Mouse (Mus musculus) right cerebral cortex, adult 2 months (tissue): ENCODE results near the gene Cep57l1.
"Not testable (repeated sequence)": the region's sequence is repeated elsewhere in the genome, so short reads cannot be mapped to it uniquely, and the experiment has no call there.

ENCODE experiments used
- DNase-seq, 2 experiments: peaks; one replicate each; pipeline ENCODE4 v3.0.0; 2021 to 2022; ENCODE audit warnings: low spot score in 2 of 2

Cep57l1 gene

DNA sequence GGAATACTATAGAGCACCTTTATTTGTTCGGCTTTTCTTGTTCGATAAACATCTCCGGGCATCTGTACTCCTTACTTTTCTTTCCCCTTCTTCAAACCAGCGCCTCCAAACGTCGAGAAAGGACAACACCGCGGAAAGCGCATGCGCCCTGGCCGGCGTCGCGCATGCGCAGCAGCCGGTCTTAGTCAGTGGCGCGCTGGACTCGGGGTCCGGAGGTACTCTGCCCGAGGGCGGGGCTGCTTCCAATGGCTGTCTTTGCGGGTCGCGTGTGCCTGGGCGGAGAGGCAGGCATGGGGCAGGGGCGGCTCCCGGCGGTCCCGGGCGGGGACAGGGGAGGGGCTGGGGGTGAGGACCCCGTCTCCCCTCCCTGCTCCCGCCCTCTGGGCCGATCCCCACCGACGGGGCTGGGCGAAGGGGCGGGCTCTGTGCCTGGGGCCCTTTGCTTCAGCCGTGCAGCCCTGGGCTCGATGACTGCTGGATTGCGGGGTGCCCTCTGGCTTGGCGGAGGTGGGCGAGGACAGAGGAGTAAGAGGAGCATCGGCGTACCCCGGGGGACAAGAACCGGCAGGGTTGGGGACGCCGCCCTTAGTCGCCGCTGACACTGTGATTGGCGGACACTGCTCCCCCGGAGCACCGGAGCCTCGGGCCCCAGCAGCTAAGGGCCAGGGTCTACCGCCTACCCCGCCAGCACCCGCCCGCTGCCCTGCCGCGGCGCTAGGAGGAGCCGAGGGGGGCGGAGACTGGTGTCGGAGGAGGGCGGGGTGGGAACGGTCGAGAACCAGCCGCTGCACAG lies at the start of gene Cep57l1, which contains the start of gene Sesn1:
Cep57l1 (minus strand) TSS at position 101 of the 793 bp plus-strand sequence.
Sesn1 (plus strand) TSS at position 165 of the 793 bp plus-strand sequence.
- peak; percentile 90 to 91 for DNase-seq

DNA sequence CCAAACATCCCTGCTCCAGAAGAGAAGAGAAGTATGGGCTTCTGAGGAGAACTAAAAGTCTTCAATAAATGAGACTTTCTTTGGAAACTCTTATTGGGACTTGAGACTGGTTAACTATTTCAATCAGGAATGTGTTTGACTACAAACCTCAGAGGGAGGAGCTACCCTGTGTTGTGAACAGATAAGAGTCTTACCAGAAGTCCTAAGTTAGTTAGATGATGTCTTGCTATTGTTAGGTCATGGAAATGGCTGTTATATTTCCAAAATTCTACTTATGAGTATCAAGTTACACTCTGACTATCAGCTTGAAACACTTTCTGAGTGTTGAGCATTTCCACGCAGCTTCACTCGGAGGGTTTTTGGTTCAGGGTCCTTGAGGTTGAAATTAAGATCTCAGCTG lies 39.0 kb upstream of the Cep57l1 start:
- no peak for DNase-seq

DNA sequence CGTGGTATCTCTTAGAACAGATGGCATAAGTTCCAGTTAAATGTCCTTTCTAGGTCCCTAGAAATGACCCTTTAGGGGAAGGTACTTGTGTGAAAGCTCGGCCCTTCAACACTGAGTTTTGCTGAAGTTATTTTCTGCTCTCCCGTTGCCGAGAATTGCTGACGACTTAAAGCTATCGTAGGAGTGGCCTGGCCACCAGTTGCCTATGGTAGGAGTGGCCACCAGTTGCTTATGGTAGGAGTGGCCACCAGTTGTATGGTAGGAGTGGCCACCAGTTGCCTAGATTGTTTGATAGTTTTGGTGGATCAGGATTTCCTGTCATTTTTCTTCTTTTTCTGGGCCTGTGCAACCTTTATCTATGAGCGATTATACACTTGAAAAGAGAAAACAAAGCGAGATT lies 38.1 kb upstream of the Cep57l1 start:
- no peak for DNase-seq

DNA sequence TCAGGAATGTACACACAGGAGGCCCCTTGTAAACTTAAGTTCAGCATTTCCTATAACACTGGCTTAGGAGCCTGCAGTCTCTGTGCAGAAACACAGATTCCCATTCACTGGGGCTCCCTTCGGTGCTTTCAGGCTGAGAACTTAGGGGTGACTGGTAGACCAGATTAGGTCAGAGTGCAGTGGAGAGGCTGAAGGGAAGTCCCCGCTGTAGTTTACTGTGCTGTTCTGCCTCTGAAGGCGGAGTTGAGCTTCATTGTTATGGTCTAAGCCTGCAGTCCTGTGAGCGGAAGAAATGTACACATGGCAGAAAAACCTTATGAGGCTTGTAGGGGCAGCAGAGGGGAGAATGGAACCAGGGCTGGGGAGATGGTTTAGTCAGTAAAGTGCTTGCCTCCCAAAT lies 29.2 kb upstream of the Cep57l1 start:
- no peak for DNase-seq

DNA sequence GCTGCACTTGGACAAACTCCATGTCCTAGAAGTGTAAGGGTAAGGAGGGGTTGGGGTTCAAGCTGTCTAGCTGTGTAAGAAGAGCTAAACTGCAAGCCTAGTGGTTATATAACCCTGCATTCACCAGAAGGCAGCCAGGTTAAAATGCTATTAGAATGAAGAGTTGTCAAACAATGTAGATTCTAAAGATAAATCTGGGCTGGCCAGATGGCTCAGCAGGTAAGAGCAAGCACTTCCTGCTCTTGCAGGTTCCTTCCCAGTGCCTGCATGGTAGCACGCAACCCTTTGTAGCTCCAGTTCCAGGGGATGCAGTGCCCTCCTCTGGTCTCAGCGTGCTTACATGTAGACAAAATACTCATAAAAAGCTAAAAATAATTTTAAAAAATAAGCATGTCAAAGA lies 24.5 kb upstream of the Cep57l1 start:
- no peak for DNase-seq

DNA sequence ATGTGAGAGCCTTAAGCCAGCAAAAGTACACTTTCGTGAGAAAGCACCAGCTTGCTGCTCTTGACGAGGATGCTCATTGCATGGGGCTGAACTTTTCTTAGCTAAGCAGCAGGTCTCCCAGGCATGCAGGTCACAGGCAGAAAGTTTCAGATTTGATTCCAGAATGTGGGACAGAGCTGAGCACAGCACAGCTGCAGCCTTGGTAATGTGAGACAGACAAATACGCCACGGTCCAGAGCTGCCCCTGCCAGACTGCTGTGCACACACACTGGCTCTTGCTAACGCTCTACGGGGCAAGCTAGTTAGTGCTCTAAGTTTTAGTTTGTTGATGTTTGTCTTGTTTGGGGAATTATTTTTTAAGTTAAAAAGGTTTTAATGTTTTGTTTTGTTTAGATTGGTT lies 22.5 kb upstream of the Cep57l1 start:
- DNase-seq: no peak

DNA sequence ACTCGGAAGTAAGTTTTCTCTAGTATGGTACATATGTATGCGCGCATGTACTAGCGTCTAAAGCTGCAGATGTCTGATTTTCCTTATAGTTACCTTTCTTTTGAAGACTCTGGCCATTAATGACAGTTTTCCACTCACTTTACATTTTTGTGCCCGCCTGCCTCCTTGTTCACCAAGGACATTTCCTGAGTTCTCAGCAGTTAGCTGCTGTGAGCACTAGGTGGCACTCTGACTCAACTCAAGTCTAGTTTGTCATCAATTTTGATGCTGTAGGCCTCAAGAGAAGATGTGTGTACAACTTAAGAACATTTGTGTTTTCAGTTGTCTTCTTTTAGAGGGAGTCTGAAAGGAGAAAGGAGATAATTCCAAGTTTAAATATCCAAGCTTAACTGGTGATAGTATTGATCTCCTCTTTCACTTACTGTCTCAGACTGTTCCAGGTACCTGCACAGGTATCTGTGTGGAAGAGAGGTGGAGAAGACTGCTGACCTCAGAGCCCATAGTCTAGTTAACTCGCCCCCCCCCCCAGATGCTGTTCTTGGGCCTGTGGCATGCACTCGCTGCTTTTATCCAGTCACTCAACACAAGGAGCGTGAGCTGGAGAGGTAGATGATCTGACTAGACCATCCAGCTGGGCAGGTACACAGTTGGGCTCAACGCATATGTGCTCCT lies 21.3 kb upstream of the Cep57l1 start:
- DNase-seq: peak; percentile 80 to 84

DNA sequence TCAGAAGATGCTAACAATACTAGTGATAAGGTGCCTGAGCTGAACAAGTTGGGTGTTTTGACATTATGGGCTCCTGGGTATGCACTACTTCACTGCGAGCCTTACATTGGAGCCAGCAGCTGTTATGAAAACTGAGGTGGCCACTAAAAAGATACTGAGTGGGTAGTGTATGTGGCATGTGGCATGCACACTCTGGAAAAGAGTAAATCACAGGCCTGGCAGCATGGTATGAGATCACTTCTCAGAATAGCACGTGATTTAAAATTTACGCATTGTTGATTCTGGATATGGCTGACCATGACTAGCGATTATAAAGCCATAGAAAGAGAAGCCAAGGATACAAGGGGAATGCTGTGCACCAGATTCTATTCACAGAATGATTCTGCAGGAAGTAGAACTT lies 20.8 kb upstream of the Cep57l1 start:
- no peak for DNase-seq

DNA sequence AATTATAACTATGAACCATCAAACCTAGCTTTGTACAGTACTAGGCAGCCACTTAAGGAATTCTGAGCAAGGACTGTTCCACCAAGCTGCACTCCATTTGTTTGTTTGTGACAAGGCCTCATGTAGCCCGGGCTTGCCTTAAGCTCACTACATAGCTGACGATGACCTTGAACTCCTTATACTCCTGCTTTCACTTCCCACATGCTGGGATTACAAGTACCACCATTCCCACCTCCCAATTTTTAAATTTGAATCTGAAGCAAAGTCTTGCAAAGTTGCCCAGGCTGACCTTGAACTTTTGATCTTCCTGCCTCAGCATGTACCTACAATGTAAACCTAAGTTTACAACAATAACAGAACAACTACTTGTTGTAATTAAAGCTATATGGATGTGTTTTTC lies 20.3 kb upstream of the Cep57l1 start:
- DNase-seq: no peak

DNA sequence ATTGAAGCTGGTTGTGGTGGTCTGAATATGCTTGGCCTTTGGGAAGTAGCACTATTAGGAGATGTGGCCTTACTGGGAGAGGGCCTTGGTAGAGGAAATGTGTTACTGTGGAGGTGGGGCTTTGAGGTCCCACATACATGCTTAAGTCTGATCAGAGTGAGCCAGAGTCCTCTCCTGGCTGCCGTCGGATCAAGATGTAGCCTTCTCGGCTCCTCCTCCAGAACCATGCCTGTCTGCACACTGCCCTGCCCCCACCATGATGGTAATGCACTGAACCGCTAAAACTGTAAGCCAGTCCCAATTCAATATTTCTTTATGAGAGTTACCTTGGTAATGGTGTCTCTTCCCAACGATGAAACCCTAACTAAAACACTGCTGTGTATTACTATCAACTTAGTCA lies 19.5 kb upstream of the Cep57l1 start:
- DNase-seq: no peak

DNA sequence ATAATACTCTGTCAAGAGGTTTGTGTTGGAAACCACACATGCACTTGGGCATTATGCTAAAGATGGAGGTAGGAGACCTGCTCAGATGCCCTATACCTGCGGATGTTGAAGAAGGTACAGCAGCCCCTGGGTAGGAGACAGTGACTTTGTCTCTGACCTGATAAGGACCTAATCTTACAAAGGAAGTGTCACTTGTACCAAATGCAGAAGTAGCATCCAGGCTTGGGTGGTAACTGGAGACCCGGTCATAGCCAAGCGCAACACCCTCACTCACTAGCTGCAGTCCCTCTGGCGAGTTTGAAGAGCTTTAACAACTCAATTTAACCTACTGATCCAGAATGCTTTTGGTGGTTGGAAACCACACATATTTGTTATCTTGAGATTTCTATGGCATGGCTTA lies 18.1 kb upstream of the Cep57l1 start:
- no peak for DNase-seq

DNA sequence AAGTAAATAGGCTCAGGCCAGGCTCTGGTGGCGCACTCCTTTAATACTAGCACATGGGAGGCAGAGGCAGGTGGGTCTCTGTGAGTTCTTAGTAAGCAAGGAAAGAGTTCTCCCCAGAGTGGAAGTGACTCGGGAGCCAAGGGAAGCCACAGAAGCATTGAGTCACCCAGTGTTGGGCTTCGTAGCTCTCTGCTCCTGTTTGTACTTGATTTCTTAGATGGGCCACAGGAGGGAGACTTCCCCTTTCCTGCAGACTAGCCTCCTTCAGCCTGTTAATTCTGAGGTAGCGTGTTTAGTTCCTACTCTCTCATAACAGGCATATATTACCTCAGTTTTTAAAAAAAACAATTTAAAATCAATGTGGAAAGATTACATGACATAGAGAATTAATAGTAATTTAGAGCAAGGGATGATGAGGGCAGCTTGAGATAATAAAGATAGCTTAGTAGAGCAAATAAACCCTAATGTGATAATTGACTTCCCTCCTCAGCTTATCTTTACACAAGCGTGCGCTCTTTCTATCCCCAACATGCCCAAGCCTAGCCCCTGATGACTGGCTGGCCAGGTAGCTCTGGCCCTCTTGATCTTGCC lies 16.9 kb upstream of the Cep57l1 start:
- no peak for DNase-seq

DNA sequence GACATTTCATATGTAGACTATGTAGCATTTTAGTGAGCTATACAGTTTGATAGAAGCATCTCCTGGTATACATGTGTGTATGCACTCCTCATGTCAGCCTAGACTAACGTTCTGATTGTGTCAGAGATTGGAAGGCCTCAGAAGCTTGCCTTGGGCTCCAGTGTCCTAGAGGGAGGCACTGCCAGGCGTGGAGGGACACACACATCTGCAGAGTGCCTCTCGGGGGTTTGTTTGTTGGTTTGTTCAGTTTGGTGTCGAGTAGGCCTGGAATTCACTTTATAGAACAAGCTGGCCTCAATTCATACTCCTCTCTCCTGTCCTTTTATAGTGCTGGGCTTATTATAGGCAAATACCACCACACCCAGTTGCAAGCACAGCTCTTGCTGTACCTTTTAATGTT lies 16.3 kb upstream of the Cep57l1 start:
- DNase-seq: no peak

DNA sequence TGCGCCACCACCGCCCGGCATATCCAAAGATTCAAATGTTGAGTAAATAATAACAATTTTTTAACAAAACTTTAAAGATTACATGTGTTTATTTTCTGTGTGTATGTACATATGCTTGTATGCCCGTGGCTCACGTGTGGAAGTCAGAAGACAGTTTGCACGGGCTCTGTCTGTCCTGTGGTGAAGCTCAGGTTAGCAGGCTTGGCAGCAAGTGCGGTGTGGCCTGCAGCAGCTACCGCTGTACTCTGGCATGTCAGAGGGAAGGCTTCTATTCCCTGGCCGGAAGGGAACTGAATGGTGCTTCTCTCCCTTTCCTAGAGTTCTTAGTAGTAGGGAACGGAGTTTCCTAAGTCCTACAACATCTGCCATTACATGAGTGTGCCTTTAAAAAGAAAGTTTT lies 15.4 kb upstream of the Cep57l1 start:
- no peak for DNase-seq

DNA sequence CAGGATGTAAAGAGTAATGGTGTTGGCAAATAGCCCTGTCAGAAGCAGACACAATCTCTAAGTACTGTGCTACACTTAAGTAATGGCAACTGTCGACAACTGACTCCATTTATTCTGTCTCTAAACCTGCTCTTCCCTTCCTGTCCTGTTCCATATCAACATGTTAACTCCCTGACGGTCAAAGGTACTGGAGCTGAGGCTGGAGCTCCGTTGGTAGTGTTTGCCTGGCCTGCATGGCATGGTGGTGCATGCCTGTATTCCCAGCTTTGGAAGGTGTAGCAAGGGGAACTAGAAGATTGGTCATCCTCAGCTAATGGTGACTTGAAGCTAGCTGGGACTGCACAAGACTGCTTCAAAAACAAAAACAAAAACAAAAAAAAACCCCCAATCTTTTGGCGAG lies 14.2 kb upstream of the Cep57l1 start:
- no peak for DNase-seq

DNA sequence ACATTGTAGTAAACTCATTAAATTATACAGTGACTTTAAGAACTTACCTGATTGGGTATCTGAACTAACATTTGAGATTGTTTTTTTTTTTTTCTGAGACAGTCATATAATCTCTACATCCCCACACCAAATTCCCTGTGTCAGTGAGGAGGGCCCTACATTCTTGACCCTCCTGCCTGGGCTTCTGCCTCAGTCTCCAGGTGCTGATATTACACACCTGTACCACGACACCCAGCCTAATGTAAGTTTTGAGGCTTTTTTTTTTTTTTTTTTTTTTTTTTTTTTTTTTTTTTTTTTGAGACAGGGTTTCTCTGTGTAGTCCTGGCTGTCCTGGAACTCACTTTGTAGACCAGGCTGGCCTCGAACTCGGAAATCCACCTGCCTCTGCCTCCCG lies 13.6 kb upstream of the Cep57l1 start:
- not testable (repeated sequence) for DNase-seq

DNA sequence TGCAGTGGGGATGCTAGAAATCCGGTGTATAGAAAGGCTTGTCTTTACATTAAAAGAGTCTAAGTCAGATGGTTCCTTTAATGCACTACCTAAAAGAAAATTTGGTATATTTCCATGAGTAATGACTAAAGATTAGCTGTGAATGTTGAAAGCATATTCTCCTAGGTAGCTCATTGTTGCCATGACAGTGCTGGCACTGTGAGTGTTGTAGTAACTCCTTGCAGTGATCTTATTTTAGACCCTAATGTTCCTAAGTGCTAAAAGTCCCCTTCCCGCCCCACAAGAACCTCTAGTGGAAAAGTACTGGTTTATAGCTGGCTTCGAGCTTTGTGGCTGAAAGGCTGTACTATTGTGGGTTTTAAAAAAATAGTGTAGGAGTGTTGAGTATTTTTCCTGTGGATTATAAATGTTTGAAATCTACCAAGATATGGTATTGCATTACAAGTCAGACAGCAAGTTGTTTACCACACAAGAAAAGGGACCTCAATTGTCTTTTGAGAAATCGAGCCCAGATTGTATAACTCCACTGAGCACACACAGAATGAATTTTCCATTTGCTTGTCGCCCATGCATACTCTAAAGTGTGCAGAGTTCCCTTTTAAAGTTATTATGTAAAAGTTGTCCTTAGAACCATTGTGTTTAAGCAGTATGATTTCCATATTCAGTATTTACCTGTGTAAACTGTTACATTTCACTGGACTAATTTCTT lies 13.1 kb upstream of the Cep57l1 start:
- peak; percentile 49 to 59 for DNase-seq

DNA sequence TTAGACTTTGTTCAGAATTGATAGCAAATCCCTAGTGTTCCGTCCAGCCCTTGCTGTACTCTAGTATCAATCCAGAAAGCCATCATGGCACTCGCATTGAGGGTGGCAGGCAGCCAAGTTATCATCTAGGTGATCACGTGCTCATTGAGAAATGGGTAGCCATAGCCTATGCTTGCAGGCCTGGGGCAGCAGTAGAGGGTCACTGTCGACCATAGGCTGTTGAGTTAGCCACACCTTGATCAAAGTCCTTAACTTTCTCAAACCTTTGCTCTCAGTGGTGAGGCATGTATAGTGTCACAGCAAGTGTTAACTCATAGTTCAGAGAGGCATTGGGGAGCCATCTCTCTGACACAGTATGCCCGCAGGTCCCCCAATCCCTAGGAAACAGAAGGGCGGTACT lies 11.5 kb upstream of the Cep57l1 start:
- no peak for DNase-seq

DNA sequence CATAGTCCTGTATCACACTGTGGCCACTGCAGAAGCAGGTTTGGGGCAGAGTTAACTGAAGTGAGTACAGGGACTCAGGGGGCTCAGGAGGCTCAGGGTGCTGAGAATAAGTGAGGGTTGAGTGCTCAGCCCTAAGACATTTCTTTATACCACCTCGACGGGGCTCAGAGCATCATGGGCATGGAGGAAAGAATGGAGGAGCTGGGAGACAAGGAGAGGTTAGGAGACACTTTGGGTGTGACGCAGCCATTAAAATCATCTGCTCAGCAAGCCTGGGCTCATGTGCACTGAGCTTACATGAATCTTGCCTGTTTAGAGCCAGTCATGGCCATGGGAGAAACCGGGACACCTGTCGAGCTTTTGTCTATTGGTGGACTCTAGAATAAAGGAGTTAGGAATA lies 10.7 kb upstream of the Cep57l1 start:
- no peak for DNase-seq

DNA sequence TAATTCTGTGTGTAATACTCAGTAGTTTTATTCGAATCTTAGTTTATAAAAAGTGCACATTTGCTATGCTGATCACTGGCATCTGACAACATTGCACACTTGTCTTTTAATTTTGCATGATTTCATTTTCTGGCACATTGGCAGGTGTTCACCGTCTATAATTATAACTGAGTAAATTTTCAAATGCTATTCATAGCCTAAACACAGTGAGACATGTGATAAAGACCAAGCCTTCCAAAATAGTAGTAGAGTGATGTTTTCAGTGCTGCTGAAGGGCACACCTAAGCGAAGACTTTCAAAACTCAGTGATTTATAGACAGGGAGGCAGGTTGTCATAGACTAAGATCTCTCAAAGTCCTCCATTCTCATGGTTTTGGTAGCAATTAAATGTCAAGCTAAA lies 9.6 kb upstream of the Cep57l1 start:
- no peak for DNase-seq

DNA sequence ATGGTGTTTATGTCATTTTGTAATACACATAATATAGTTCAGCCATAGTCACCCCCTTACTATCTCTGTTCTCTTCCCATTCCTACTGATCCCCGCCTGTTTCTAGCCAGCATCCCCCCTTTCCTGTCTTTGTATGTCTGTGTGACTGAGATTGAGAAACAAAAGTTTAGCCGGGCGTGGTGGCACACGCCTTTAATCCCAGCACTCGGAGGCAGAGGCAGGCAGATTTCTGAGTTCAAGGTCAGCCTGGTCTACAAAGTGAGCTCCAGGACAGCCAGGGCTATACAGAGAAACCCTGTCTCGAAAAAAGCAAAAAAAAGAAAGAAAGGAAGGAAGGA lies 9.0 kb upstream of the Cep57l1 start:
- not testable (repeated sequence) for DNase-seq

DNA sequence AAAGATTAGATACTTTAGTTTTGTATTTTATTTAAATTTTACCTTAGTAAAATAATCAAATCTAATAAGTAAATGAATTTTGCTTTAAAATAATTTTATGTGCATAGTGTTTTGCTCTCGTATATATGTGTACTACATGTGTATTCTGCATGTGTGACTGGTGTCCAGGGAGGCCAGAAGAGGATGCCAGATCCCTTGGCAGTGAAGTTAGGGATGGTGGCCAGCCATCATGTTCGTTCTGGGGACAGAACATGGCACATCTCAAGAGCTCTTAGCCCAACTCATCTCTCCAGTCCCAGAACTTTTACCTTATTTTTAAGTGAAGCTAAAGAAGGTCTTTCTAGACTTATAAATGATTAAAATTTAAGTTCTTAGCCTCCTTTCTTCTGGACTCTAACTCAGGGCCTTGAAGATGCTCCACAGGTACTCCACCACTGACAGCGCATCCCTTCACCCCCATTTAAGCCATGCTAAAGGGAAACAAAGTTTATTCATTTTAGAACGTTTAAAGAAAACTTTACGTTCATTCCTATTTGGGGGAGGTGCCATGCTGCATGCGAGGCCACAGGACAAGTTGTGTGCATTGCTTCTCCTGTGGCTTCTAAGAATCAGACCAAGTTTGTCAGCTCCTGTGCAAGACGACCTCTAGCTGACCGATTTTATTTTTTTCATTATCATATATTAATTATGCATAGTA lies 8.5 kb upstream of the Cep57l1 start:
- no peak for DNase-seq
